Mouse (Mus musculus): Measurements from ENCODE around the gene Fer1l4. TPM values are rescaled to one million over a fixed set of nuclear protein-coding genes. Genes with fewer than 3 reads are reported as not detected.
A peak's percentile ranks its signal among the peaks of the same experiment; 100 is the strongest.

The Fer1l4 gene
- not detected for polyA plus RNA-seq (2017; shearing (Covaris generic))

DNA sequence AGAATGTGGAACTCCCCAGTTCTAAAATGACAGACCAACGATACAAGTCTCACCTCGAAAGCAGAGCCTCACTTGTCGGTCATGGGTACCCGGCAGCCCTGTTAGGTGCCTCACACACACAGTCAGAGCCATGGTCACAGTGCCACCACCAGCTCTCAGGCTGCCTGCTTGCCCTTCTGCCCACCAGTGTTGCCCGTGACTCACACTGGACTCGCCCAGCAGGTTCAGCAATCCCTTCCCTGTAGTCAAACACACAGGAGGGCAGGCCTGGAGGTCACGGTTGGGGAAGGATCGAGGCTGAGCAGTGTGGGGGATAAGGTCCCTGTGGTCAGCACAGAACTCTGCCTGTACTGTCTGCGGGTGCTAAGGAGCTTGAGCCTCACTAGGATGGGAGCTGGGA is at the start of gene Fer1l4:
Fer1l4 (minus strand) TSS at position 132 of the 400 bp plus-strand sequence.
- ATAC-seq = no peak

DNA sequence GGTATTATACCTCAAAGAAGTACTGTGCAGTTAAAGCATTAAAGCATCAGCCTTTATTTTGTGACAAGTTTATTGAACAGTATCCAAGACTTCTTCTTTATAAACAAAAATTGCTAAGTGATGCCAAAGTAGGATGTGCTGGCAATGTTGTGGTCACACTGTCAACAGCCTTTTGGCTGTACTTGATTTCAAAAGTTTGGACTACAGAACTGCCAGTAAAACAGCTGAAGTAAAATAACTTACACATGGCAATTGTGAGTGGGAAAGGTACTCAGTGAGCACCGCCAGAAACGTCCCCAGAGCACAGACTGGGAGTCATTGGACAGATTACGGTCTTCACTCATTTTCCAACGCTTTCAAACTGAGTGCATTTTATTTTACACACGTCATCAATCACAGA is 39.2 kb upstream of the Fer1l4 start:
- ATAC-seq = no peak

- ATAC-seq = no peak
Observed at GRCm38 (mm10) chr2:156089799-156090198, 37.1 kb upstream of the Fer1l4 start.

- no peak for ATAC-seq
Observed at GRCm38 (mm10) chr2:156087391-156088110, 34.8 kb upstream of the Fer1l4 start.

GRCm38 (mm10) chr2:156084541-156084940 is 31.8 kb upstream of the Fer1l4 start:
- no peak for ATAC-seq

DNA sequence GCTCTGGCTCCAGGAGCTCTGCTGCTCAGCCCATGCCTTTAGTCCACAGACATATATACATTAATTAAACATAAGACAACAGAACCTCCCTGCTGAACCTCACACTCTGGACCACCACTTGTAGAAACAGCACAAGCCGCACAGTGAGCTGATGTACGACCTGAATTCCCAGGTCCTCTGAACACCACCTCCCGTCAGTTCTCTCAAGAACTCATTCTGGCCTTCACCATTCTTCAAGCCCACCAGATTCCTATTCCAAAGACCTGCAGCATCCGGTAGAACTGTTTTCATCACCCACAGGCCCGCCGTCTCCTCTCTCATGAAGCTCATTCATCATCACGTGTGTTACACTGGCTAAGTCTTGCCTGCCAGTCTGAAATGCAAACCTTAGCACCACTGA is 27.6 kb upstream of the Fer1l4 start:
- no peak for ATAC-seq

DNA sequence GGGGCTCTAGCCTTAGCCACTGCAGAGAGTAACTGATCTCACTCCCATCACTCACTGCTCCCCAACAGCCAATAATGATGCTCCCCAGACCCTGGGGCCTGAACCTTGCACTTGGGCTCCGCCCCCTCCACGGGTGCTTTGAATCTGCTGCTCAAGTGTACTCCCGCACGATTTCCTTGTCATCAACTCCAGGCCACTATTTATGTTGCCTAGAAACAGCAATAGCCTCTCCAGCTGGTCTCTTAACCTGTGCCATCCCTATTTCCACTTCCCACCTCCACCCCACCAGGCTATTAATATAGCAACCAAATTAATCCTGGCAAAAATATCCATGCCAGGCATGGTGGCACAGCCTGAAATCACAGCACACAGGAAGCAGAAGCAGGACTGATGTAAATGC is 26.9 kb upstream of the Fer1l4 start:
- no peak for ATAC-seq

GRCm38 (mm10) chr2:156079183-156079560 is 26.4 kb upstream of the Fer1l4 start:
- no peak for ATAC-seq

DNA sequence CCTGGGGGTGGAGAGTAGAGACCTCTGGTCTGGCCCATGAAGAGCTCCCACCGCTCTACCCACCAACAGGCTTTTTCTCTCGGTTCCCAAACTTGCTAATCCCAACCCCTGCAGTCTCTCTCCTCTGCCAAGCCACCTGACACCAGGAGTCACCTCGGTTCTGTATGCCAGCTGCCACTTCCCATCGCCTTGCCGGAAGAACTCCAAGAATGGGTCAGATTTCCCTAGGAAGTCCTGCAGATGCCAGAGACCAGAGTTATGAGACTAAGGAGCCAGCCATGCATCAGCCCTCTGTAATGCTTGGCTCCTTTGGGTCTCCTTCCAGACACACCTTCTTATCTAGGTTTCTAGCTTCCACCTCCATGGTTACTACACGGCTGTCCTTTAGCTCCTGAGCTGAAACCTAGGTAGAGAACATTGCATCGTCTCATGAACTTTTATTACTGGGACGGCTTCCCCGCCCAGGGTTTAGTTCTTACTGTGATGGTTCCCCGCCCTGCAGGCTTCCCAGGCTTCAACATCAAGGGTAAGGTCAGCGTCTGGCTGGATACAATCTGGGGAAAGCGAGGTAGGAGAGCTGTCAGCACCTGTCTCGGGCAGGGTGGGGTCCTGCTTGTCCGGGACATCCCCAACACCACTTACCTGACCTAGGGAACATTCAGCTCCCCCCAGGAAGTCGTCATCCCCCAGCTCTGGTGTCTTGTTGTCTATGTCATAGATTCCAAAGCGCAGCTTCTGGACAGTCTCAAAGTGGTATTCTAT is 25.9 kb upstream of the Fer1l4 start:
- ATAC-seq = no peak

GRCm38 (mm10) chr2:156077461-156077860 is 24.7 kb upstream of the Fer1l4 start:
- no peak for ATAC-seq

GRCm38 (mm10) chr2:156073725-156074124 is 21.0 kb upstream of the Fer1l4 start:
- ATAC-seq = no peak

- no peak for ATAC-seq
Observed at GRCm38 (mm10) chr2:156071236-156071635, 18.5 kb upstream of the Fer1l4 start.

GRCm38 (mm10) chr2:156067916-156068315 is 15.2 kb upstream of the Fer1l4 start:
- no peak for ATAC-seq

DNA sequence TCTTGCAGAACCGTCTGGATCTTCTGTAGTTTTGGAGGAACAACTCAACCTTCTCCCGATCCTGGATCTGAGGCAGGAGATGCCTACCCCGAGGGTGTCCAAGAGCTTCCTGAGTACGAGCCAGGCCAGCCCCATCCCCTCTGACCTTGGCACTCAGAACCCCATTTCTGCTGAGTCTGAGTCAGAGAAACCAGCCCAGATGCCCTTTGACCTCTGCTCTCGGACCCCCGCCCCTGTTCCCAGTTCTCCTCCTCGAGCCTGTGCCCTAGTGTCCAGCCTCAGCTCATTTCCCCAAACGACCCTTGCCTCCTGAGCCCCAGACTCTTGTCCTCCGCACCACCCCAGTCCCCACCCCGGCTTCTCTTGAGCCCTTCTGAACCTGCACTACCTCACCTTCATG is 13.4 kb upstream of the Fer1l4 start:
- no peak for ATAC-seq

- peak; percentile 74 for ATAC-seq
Observed at GRCm38 (mm10) chr2:156065099-156066041, 12.6 kb upstream of the Fer1l4 start, which contains the start of gene Spag4. TSS of gene Spag4 (plus strand) at chr2:156065175.

GRCm38 (mm10) chr2:156047929-156048328 is 4.8 kb downstream of the Fer1l4 start:
- ATAC-seq = no peak

DNA sequence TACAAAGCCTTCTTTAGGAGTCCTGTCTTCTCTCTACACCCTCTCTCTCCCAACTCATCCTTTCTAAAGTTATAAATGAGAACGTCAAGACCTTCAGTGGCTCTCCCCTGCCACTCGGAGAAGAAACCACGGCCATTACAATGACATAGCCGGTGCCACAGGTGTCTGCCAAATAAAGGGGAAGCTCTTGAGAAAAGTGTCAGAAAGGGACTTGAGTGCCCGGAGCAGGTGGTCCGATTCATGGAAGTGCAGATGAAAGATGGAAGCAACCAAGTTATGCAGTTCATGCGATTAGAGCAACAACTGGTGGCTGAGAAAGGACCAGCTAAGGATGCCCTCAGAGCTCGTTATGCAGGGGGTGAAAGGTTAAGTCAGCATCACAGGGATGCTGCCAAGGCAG is 9.8 kb downstream of the Fer1l4 start:
- no peak for ATAC-seq

GRCm38 (mm10) chr2:156039390-156039789 is 13.4 kb downstream of the Fer1l4 start:
- no peak for ATAC-seq

GRCm38 (mm10) chr2:156025482-156025881 is 27.3 kb downstream of the Fer1l4 start:
- no peak for ATAC-seq

DNA sequence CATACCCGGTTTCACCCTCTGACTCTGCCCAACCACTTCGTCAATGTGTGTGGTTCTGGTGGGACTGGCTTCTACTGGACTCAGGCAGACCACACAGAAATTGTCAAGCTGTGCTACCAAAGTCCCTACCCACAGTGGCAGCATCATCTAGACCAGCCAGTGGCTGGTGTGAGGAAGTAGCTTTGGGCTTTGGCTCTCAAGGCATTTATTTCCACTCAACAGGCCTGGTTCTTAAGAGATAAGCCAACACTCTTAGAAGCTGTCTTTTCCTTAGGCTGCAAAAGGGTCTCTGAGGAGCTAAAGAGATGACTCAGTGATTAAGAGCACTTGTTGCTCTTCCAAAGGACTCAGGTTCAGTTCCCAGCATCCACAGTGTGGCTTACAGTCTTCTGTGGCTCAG is 31.0 kb downstream of the Fer1l4 start:
- no peak for ATAC-seq

DNA sequence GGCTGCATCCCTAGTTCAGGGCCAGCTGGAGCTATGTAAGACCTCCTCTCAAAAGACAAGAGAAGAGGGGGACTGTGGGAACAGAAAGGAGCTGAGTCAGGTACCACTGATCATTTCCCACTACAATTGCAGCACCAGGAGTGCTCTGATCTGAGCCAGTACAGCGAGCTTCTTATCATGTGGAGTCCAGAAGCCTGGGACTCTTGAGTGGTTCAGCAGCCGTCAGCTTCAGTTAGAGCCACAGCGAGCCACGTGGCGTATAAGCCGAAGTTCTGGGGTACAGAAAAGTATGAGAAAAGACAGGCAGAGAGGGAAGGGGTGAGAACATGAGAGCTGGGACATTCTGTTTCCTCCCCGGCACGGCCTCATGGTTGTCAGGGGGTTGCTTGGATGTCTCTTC is 31.5 kb downstream of the Fer1l4 start:
- ATAC-seq = no peak

DNA sequence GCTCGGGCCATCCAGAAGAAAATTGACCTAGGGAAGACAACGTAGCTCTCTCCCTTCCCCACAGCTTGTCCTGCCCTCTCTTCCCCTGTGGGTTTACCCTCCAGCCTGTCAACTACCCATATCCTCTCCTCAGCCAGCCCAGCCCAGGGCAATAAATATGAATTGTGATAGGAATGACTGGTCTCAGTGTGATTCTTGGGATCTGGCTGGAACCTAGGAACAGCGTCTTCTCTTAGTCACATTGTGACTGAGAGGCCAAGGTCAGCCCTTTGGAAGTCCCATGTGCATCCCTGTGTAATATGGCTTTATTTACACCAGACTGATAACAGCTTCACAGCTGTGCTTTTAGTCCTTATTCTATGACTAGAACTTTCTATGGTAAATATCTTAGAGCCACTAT is 34.6 kb downstream of the Fer1l4 start:
- no peak for ATAC-seq

All from activated CD4-positive, CD25-positive, alpha-beta regulatory T cell, adult 4 months (primary cell).